Mouse (Mus musculus): ENCODE measurements around the gene Wdr18. TPM values are rescaled to one million over a fixed set of nuclear protein-coding genes. Genes with fewer than 3 reads are reported as not detected.

Wdr18 gene
- total RNA-seq, 2 experiments from 2014 or later: 33.1 to 33.6 TPM

DNA sequence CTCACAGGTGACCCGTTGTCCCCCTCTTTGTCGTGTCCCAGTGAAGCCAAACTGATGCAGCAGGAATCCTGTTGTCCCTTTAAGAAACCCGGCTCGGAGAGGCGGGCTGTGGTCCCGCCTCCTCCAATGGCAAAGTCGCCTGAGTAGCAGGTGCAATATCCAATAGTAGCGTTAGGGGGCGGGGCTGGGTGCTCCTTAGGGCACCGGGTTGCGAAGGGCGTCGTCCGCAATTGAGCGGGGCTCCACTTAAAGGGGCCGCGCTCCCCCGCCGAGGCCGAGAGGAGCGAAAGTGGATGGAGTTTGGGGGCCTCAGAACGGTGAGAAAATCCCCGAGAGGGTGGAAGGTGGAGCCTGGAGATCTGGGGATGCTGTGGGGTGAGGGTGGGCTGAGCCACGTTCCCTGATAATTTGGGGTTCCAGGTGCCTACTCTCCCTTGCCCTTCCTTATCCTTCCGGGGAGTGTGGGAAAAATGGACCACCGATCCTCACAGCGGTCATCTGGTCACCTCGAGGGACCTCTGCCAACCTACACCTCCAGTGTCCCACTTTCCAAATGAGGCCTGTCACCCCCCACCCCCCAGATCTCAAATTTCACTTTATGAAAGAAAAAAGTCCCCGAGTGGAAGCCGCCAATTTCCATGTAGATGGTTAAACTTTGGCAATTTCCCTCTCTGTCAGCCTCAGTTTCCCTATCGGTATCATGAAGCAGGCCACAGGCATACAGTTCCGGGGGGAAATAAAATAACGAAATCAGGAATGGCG lies 36.5 kb downstream of the Wdr18 start, which contains the start of gene Abca7:
Abca7 (plus strand) TSS at position 223 of the 762 bp plus-strand sequence.
- peak; percentile 97 to 100 for DNase-seq

DNA sequence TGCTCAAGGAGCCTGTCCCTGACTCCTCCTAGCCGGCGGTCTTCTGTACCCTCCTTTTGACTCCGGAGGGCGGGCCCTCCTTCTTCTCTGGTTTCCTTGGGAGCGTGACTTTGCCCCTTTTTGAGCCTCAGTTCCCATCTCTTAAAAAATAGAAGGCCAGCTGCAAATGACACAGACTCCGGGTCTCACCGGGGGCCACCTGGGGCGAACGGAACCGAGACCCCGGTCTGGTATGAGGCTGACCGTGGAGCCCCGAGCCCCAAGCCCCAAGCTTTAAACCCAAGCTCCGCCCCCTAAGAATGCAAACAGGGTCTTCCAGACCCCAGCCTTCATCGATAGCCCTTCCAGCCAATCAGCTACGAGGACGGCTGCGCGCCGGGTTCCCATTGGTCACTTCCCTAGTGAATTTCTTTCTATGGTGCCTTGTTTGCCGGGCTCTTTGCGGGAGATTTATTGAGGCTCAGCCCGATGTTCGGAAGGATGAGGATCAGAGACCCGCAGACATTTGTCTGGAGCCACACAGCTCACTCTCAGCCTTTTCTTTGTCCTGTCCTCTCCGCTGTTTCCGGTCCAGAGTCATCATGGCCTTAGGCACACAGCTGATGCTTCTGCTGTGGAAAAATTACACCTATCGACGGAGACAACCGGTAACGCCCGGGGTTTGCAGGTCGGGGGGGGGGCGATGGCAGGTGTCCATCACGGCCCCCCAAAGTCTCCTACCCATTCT lies 37.2 kb downstream of the Wdr18 start:
- DNase-seq: peak; percentile 77 to 83

DNA sequence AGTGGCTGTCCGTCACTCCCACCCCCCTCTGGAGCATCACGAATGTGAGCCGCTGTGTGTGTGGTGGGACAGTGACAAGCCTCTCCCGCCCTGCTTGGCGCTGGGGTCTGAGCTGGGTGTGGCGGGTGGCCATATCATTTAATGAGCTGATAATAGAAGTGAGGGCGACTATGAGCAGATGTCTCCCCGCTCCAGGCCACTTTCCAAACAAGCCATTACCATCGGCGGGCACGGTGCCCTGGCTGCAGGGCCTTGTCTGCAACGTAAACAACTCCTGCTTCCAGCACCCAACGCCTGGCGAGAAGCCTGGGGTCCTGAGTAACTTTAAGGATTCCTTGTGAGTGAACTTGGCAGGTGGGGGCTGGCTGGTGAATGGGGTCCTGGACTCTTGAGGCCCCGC lies 37.9 kb downstream of the Wdr18 start:
- peak; percentile 65 to 70 for DNase-seq

DNA sequence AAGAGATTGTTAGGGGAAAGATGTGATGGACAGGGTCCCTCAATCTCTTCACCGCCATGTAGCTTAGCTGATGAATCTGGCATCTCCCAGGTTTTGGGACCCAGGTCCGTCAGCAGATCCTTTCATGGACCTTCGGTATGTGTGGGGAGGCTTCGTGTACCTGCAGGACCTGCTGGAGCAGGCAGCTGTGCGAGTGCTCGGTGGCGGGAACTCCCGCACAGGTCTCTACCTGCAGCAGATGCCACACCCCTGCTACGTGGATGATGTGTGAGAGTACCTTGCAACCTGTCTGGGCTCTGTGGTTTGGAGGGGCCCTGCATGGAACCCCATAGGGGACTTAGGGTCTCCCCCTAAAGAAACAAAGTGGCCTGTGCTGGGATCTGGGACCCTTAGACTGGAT lies 42.0 kb downstream of the Wdr18 start:
- no peak for DNase-seq

DNA sequence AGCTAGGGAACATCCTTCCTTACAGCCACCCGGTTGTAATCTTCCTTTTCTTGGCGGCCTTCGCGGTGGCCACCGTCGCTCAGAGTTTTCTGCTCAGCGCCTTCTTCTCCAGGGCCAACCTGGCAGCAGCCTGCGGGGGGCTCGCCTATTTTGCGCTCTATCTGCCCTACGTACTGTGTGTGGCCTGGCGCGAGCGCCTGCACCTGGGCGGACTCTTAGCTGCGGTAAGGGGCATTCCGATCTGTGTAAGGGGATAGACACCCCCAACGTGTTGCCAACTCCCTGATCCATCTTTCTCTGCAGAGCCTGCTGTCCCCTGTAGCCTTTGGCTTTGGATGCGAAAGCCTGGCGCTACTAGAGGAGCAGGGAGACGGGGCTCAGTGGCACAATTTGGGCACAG lies 42.9 kb downstream of the Wdr18 start:
- DNase-seq: no peak

DNA sequence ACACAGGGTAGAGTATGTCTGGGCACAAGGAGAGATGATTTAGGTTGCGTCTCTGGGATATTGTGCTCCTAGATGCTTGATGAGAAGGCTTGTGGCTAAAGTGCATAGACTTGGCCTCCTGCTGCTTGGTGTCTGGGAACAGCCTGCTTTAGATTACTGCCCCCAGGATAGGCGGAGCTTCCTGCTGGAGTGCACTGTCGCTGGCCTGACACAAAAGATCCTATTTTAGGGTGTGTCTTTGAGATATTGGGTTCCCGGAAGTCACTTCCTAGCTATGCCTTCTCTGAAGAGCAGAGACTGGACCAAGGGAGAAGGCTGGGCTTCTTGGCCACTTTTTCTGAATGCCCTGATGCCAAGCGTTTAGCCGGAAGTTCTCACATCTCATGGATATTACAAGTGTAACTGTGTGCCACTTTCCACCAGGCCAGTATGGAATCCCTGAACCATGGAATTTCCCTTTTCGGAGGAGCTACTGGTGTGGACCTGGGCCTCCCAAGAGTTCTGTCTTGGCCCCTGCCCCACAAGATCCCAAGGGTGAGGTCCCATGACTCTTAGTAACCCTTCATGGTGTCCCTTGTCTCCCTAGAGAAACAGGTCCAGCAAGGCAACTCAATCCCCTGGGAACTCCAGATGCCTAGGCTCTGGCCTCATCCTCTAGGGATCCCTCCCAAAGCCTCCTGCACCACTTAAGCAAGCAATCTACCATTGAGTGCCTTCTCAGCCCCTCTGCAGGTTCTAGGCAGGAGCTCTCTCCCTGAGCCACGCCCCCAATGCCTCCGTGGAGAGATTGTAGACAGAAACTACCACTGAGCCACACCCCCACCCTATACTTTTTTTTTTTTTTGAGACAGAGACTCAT lies 43.7 kb downstream of the Wdr18 start:
- peak in 1 of 2 experiments; percentile 77 for DNase-seq

DNA sequence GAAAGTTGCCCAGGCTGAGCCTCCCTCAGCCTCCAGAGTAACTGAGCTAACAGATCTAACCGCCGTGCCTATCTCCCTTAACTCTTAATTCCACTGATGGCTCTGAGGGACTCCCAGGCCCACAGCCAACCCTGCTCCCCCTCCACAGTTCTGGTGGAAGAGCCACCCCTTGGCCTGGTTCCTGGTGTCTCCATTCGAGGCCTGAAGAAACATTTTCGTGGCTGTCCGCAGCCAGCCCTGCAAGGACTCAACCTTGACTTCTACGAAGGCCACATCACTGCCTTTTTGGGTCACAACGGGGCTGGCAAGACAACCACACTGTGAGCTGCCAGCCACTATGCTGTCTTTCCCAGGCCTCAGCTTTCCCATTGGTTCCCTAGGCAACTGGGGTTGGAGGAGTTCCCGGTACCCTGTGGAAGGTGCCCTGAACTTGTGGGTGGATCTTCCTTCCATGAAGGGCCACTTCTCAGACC lies 44.3 kb downstream of the Wdr18 start:
- no peak for DNase-seq

DNA sequence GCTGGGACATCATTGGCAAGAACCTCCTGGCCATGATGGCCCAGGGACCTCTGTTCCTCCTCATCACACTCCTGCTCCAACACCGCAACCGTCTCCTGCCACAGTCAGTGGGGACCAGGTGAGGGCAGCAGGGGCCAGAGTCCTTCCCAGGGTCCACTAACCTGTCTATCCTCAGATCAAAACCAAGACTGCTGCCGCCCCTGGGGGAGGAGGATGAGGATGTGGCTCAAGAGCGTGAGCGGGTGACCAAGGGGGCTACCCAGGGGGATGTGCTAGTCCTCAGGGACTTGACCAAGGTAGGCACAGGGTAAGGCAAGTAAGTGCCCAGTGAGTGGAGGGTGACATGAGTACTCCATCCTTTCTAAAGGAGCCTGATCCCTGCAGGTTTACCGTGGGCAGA lies 51.8 kb downstream of the Wdr18 start:
- no peak for DNase-seq

DNA sequence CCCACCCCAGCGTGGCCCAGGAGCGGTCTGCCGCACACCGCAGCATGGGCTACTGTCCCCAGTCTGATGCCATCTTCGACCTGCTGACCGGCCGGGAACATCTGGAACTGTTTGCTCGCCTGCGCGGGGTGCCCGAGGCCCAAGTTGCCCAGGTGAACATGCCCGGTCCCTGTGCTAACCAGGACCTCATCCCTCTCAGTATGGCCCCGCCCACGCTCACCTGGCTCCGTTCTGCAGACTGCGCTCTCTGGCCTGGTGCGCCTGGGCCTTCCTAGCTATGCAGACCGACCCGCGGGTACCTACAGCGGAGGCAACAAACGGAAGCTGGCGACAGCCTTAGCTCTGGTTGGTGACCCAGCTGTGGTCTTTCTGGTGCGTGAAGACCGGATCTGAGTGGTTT lies 53.7 kb downstream of the Wdr18 start:
- DNase-seq: no peak

DNA sequence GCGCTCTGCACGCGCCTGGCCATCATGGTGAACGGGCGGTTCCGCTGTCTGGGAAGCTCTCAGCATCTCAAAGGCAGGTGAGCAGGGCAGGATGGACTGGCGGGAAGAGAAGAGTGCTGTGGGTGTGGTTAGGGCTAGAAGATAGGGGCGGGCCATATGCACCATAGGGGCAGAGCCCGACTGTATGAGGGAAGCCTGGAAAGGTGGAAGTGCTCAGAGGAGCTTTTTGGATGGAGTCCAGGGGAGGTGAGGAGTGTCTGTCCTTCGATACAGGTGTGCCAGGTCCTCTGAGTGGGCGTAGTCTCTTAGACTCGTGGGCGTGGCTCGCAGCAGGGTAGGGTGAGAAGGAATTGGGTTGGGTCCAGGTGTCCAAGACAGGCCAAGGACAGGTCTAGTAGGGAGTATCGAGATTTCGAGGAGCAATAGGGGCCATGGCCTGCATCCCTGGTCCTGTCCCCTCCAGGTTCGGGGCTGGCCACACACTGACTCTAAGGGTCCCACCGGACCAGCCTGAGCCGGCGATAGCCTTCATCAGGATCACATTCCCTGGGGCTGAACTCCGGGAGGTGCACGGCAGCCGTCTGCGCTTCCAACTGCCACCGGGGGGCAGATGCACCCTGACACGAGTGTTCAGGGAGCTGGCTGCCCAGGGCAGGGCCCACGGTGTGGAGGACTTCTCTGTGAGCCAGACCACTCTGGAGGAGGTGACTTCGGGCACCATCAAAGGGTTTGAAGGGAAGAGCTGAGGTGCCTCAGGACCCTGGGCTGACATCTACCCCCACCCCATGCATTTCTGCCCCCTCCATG lies 54.7 kb downstream of the Wdr18 start:
- DNase-seq: no peak

DNA sequence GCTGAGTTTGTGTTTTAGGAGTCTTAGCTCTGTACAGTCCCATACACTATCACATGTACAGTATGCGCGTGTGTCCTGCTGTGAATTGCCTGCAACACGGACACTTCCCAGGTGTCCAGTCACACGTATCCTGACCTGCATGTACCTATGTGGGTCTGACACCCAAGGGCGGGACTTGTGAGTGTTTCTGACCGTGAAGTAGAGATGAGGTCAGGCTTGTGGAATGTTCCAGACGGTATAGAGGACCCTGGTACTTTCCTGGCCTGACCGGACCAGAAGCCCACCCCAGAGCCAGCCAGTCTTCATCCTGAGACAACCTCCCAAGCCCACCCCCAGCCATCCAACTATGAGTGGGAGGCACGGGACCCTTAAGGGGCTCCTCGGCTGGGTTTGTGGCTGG lies 55.6 kb downstream of the Wdr18 start:
- DNase-seq: no peak

DNA sequence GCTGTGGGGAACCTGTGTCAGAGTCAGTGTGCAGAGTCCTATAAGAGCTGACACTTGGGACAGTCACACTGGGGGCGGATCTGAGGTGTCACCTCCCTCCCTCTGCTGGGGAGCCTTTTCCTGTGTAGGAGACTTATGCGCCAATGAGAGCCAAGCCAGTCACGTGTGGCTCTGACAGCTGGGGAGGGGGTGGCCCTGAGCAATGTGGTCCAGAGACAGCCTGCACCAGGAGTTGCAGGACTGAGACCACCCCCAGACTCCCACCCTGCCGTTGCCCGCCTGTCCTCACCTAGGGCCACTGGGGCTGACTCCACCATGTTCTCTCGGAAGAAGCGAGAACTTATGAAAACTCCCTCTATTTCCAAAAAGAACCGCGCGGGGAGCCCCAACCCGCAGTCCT lies 56.6 kb downstream of the Wdr18 start, which contains the start of gene Arhgap45:
Arhgap45 (plus strand) TSS at position 143 of the 400 bp plus-strand sequence.
- peak in 1 of 2 experiments; percentile 81 for DNase-seq

DNA sequence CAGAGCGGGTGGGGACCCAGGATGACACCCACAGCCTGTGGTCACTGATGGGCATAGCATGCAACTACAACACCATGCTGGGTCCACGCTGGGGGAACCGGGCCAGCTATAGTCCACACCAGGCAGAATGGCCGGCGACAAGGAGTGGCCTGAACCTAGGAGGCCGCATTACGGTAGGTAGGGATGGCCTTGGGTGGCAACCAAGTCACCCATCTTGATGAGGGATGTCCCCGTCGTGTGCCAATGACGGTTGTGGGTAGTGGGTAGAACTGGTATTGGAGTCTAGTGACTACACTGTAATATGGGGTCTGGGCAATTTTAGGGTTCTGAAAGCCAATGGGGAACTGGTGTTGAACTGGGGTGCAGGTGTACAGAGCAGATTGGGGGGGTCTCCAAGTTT lies 57.0 kb downstream of the Wdr18 start:
- no peak for DNase-seq

DNA sequence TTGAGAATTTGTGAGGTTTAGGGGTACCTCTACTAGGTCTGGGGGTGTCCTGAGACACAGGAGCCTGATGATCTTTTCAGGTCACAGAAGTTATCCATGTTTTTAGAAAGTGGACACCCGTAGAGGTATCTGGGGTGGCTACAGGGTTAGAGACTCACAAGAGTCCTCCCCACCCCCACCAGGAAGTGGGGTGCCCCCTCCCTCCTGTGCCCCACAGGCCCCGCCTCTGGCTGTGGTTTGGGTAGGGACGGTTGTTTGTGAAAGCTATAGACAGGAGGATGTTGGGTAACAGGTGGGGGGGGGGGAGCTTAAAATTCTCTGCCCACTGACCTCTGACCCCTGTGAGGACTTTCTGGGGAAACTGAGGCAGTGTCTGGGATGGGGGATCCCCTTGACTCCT lies 57.4 kb downstream of the Wdr18 start:
- DNase-seq: peak in 1 of 2 experiments; percentile 81

DNA sequence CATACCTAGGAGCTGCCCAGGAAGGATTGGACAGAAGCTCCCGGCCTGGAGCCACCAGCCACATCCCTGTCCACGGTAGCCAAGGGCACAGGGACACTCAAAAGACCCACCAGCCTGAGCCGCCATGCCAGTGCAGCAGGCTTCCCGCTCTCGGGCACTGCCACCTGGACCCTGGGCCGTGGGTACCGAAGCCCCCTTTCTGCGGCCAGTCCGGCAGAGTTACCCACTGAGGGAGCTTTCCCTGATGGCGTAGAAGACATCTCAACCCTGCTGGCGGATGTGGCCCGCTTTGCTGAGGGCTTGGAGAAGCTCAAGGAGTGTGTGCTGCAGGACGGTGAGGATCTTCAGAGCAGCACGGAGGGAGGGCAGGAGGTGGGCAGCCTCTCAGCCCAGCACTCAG lies 57.8 kb downstream of the Wdr18 start:
- no peak for DNase-seq

DNA sequence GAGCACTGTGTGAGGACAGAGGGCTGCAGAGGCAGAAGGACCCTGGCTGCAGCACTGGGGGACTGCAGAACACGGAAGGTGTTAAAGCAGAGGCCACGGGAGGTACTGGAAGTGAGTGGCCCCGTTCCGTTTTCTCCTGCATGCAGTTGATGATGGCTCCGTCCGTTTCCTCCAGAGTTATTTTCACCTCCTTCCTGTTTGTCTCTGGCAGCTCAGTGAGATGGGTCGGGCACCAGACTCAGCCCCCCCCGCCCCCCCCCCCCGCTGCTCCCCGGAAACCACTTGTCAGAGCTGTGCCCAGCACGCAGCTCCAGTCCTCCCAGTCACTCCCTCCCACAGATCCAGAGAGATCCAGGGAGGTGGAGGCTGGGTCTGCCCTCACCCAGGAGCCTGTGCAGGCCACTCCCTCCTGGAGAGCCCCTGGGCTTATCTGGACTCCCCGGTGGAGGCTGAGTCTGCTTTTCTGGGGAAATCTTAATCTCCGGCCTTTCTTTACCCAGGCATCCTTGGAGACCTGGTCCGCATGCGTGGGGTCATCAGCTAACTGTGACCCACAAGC lies 58.9 kb downstream of the Wdr18 start:
- peak in 1 of 2 experiments; percentile 78 for DNase-seq

DNA sequence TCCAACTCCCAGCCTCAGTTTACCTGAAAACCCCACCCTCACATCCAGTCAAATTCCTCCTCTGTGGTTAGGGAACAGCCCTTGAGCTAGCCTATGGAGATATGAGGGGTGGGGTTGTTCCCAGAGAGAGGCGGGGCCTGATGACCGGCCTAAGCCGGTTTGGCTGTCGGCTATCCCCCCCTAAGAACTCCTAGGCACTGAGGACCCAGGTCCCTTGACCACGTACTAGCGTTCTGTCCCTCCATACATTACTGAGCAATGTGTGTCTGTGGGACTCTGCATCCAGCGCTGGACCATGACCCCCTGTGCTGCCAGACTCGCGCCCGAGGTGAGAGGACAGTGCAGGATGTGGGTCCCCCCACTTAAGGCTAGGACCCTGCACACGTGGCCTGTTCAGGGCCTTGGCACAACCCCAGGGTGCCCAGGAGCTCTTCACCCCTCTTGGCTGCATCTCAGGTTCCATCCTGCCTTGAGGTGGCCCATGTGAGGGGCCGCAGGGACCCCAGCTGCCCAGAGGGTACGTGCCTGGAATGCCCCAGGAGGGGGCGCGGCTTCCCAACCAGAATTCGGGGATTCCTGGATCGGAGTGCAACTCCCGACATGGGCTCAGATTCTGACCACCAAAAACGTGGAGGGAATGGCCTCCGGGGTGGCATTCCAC lies 59.6 kb downstream of the Wdr18 start:
- DNase-seq: peak in 1 of 2 experiments; percentile 63

Data from heart, adult 18-20 months (tissue).